Mouse (Mus musculus) forebrain, embryonic 16.5 days (tissue): ENCODE results near the gene Slc4a10. TPM values are rescaled to one million over a fixed set of nuclear protein-coding genes. Genes with fewer than 3 reads are reported as not detected.
"Not testable (repeated sequence)": the region's sequence is repeated elsewhere in the genome, so short reads cannot be mapped to it uniquely, and the experiment has no call there.

Source experiments
- ATAC-seq: fragments of 200-750 bp; cut with Nextera tagmentation; 2 replicates; pipeline ENCODE4 v1.8.0; 2017; ENCODE audit warnings: mild to moderate bottlenecking, moderate library complexity
- H3K27ac ChIP-seq: fragments of 300-500 bp; sonication (generic); 2 replicates; pipeline ENCODE4 v1.5.1; 2014; ENCODE audit warnings: low read length, control low read depth
- H3K27me3 ChIP-seq: fragments of 300-500 bp; sonication (generic); replicated peaks from 2 replicates; pipeline ENCODE4 v1.6.1; 2014; ENCODE audit warnings: low read length; ENCODE audit not compliant: control insufficient read depth, insufficient read depth
- H3K36me3 ChIP-seq: fragments of 300-500 bp; sonication (generic); 2 replicates; pipeline ENCODE4 v1.6.1; 2014; ENCODE audit not compliant: control insufficient read depth, insufficient read depth
- H3K4me1 ChIP-seq: fragments of 300-500 bp; sonication (generic); replicated peaks from 2 replicates; pipeline ENCODE4 v1.6.1; 2014; ENCODE audit warnings: low read length; ENCODE audit not compliant: control insufficient read depth, insufficient read depth
- H3K4me2 ChIP-seq: fragments of 300-500 bp; sonication (generic); 2 replicates; pipeline ENCODE4 v1.6.1; 2014; ENCODE audit warnings: mild to moderate bottlenecking, low read length, control low read depth
- H3K4me3 ChIP-seq: fragments of 300-500 bp; sonication (generic); replicated peaks from 2 replicates; pipeline ENCODE4 v1.5.1; 2014; ENCODE audit warnings: mild to moderate bottlenecking, low read length, control low read depth
- H3K9ac ChIP-seq: fragments of 300-500 bp; sonication (generic); replicated peaks from 2 replicates; pipeline ENCODE4 v1.6.1; 2014; ENCODE audit warnings: low read depth, low read length, control low read depth
- H3K9me3 ChIP-seq: fragments of 300-500 bp; sonication (generic); 2 replicates; pipeline ENCODE4 v1.6.1; 2016; ENCODE audit warnings: low read length; ENCODE audit not compliant: control insufficient read depth
- WGBS: fragments of 180-500 bp; shearing (Covaris S2); extraction: QIAGEN DNeasy Blood & Tissue Kit; methylation state at CpG from one replicate; pipeline ENCODE4 v1.1.7; 2014; 5-methylcytosine and 5-hydroxymethylcytosine counted together
- polyA plus RNA-seq: library from polyadenylated mRNA; unstranded; fragments of >200 nt; fragmentation: Nextera tagmentation; extraction: Ambion mirVana; gene quantifications from 2 replicates; pipeline ENCODE4 v1.2.1, GENCODE M21; 2015

The Slc4a10 gene
- polyA plus RNA-seq = 9.7 and 13.8 TPM in 2 replicates

GRCm38 (mm10) chr2:62046421-62046845 is at the start of gene Slc4a10:
Slc4a10 (plus strand) TSS chr2:62046462.
- Histone ChIP-seq H3K4me3 (peak within 1 kb of the TSS; percentile 55), H3K9me3 (no peaks in the 10 kb centered on the region), H3K9ac (peak within 1 kb of the TSS; percentile 68), H3K27me3 (no peaks in the 10 kb centered on the region), H3K27ac (peak within 1 kb of the TSS; percentile 85), H3K4me1 (peaks cover 7% of the 10 kb centered on the region; the same call in 1 of the 2 replicates), H3K36me3 (no peaks in the 10 kb centered on the region), H3K4me2 (peak within 1 kb of the TSS; percentile 64)
- WGBS = 13% methylated on average over 10 of the region's 10 CpGs
- ATAC-seq = peak; percentile 61

- not testable (repeated sequence) for H3K27me3 ChIP-seq, ATAC-seq, H3K9me3 ChIP-seq, H3K4me2 ChIP-seq, H3K36me3 ChIP-seq, H3K9ac ChIP-seq, H3K4me3 ChIP-seq, H3K27ac ChIP-seq, H3K4me1 ChIP-seq
- 93% methylated on average over 6 of the region's 6 CpGs for WGBS
Observed at GRCm38 (mm10) chr2:62001251-62001650, 45.0 kb upstream of the Slc4a10 start.

GRCm38 (mm10) chr2:62018209-62018608 is 28.1 kb upstream of the Slc4a10 start:
- ATAC-seq = no peak
- Histone ChIP-seq H3K27me3 (no peaks in the 10 kb centered on the region), H3K9me3 (no peaks in the 10 kb centered on the region), H3K4me1 (no peaks in the 10 kb centered on the region), H3K27ac (no peak overlapping the region), H3K36me3 (no peaks in the 10 kb centered on the region), H3K9ac (no peak overlapping the region), H3K4me2 (no peak overlapping the region), H3K4me3 (no peak overlapping the region)
- 60% methylated on average over 3 of the region's 3 CpGs for WGBS

- Histone ChIP-seq H3K4me2 (peak overlapping the region; percentile 64), H3K27me3 (no peaks in the 10 kb centered on the region), H3K4me3 (peak overlapping the region; percentile 55), H3K4me1 (peaks cover 7% of the 10 kb centered on the region; the same call in 1 of the 2 replicates), H3K9ac (peak overlapping the region; percentile 68), H3K36me3 (no peaks in the 10 kb centered on the region), H3K9me3 (no peaks in the 10 kb centered on the region), H3K27ac (peak overlapping the region; percentile 85)
- peak; percentile 34 for ATAC-seq
- WGBS = 5% methylated on average over 10 of the region's 10 CpGs
Observed at GRCm38 (mm10) chr2:62046861-62047503, 720 bp downstream of the Slc4a10 start.

- H3K36me3 ChIP-seq = no peaks in the 10 kb centered on the region
- peak overlapping the region; percentile 64 for H3K4me2 ChIP-seq
- 0% methylated on average over 14 of the region's 14 CpGs for WGBS
- H3K9ac ChIP-seq = peak overlapping the region; percentile 68
- no peaks in the 10 kb centered on the region for H3K27me3 ChIP-seq
- H3K9me3 ChIP-seq = no peaks in the 10 kb centered on the region
- peak overlapping the region; percentile 55 for H3K4me3 ChIP-seq
- H3K27ac ChIP-seq = peak overlapping the region; percentile 85
- peak; percentile 93 for ATAC-seq
- peaks cover 7% of the 10 kb centered on the region; the same call in 1 of the 2 replicates for H3K4me1 ChIP-seq
Observed at GRCm38 (mm10) chr2:62047504-62048005, 1.3 kb downstream of the Slc4a10 start.

DNA sequence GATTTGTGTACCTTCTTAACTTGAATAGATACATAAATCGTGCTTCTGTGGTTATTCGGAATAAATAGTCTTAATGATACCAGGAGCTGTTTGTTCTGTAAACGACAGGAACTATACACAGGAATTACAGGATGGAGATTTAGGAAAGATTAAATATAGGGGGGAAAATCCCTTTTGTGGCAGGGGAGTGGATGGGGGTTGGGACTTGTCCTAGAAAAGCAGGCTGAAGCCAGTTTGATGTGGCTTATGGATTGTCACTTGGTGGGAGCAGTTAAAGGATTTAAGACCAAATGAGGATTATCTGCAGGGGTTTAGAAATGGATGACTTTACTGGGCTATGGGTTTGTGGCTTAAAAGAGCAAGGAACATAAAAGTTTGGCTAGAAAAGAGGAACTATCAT is 1.9 kb downstream of the Slc4a10 start:
- Histone ChIP-seq H3K27ac (no peak overlapping the region; the same call in 1 of the 2 replicates), H3K4me3 (peak overlapping the region; percentile 55), H3K9me3 (no peaks in the 10 kb centered on the region), H3K4me1 (peaks cover 7% of the 10 kb centered on the region; the same call in 1 of the 2 replicates), H3K27me3 (no peaks in the 10 kb centered on the region), H3K9ac (peak overlapping the region; percentile 68), H3K36me3 (no peaks in the 10 kb centered on the region), H3K4me2 (peak overlapping the region; percentile 64)
- WGBS = 7% methylated on average over 3 of the region's 3 CpGs
- 0 out of 2 replicates have a peak, but pooled peaks have one; percentile 14 for ATAC-seq

- H3K9me3 ChIP-seq = no peaks in the 10 kb centered on the region
- H3K4me1 ChIP-seq = no peaks in the 10 kb centered on the region
- no peak overlapping the region for H3K4me2 ChIP-seq
- no peak overlapping the region for H3K4me3 ChIP-seq
- H3K36me3 ChIP-seq = no peaks in the 10 kb centered on the region
- ATAC-seq = no peak
- no peak overlapping the region for H3K9ac ChIP-seq
- no peak overlapping the region for H3K27ac ChIP-seq
- no peaks in the 10 kb centered on the region for H3K27me3 ChIP-seq
Observed at GRCm38 (mm10) chr2:62076512-62076911, 30.2 kb downstream of the Slc4a10 start.

- no peak for ATAC-seq
- Histone ChIP-seq H3K27me3 (no peaks in the 10 kb centered on the region), H3K4me1 (peaks cover 5% of the 10 kb centered on the region), H3K36me3 (no peaks in the 10 kb centered on the region), H3K4me2 (no peak overlapping the region), H3K9me3 (no peaks in the 10 kb centered on the region), H3K27ac (no peak overlapping the region), H3K4me3 (no peak overlapping the region), H3K9ac (no peak overlapping the region)
- WGBS = 64% methylated on average over 3 of the region's 3 CpGs
Observed at GRCm38 (mm10) chr2:62087566-62087965, 41.3 kb downstream of the Slc4a10 start.

DNA sequence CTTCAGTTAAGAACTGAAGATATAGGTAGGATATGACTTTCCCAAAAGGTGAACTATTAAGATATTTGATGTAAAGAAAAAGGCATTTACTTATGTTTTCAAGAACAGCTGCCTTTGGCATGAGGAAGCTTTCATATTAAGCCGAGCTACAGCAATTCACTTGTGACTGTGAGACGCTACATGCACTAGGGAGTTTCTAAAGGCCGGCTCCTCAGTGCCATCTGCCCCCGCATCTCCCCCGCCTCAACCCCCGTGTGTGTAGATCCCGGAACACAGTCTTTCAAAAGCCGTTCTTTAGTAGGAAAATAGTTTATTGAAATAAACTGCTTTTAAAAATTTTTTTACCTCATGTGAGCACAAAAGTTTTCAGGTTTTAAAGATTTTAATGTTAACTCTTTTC is 42.5 kb downstream of the Slc4a10 start:
- Histone ChIP-seq H3K27ac (no peak overlapping the region), H3K27me3 (no peaks in the 10 kb centered on the region), H3K9me3 (no peaks in the 10 kb centered on the region), H3K9ac (no peak overlapping the region), H3K4me1 (peaks cover 5% of the 10 kb centered on the region), H3K4me3 (0 out of 2 replicates have a peak overlapping the region, but pooled peaks have one; percentile 11), H3K4me2 (peak overlapping the region; percentile 57), H3K36me3 (no peaks in the 10 kb centered on the region)
- peak; percentile 82; the same call in 1 of the 2 replicates for ATAC-seq
- 15% methylated on average over 8 of the region's 8 CpGs for WGBS
